Mouse (Mus musculus) inflammation-experienced regulatory T-cells (primary cell): ENCODE data around the gene Eif2ak4. TPM values are rescaled to one million over a fixed set of nuclear protein-coding genes. Genes with fewer than 3 reads are reported as not detected.

Experiments used
- polyA plus RNA-seq, 2 experiments: library from polyadenylated mRNA; unstranded; fragments of 100-300 nt; shearing (Covaris generic); gene quantifications; one replicate each; pipeline ENCODE4 v1.2.1; 2017

Eif2ak4 gene
- 10 to 100 TPM in 1 of 2 experiments, 1 to 10 TPM in 1; 8.4 to 10.7 TPM for polyA plus RNA-seq

DNA sequence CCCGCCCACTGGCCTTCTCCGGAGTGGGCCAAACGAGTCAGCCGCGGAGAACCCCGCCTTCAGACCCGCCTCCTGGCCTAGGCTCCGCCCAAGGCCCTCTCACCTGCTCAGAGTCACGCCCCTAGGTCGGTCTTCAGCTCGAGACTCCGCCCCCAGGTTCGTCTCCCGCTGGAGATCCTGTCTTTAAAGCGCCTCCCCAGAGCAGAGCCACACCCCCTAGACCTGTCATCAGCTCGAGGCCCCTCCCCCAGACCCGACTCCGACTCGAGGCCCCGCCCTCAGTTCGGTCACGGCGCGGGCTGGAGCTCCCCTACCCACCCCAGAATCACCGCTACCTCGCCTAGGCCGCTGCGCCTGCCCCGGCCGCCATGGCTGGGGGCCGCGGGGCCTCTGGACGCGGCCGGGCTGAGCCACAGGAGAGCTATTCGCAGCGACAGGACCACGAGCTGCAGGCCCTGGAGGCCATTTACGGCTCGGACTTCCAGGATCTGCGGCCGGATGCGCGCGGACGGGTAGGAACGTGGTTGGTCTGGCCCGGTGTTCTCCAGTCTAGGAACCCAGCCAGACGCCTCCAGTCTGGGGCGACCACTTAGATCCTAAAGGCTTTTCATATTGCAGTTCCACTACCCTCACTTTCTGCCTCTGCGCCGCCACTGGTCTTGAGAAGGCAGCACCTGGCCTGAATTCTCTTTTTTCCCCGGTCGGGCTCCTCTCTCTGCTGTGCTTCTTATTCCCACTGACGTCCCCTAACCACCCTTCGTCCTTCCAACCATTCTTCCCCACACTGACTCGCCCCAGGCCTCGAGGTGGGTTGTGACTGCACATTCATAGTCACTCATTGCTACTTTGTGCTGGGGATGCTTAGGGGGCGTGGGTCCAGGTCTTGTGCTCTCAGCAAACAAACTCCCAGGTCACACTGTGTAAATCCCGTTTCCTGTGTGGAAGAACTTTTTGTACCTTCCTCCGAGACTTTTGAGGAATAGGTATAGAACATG, at the start of gene Eif2ak4:
TSS of gene Eif2ak4 (plus strand) at position 278 of the 995 bp plus-strand sequence.

DNA sequence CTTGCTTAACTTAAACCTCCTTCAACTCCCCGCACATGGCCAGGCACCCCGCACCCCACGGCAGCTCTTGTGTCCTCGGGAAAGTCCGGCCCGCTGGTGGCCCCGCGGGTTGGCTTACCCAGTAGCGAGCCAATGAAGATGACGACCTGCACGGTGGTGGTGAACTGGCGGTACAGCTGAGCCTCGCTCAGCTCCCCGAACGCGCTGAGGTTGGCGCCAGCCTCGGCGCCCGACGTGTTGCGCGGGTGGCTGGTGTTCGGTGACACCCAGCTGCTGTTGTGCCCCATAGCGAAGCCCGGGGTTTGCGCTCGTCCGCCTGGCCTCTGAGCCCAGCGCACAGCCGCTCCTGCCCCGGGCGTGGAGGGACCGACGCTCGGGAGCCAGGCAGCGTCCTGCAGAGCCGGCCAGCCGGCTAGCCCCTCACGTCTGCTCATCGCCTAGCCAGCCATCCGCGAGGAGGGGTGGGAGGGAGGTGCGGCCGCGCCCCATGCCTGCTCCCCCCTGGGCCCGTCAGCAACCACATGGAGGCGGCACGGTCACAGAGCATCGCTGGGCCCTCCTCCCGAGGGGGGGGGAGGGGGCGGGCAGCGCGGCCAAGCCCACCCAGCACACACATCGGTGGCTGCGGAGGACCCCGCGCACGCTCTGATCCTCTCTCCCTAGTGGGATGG, 15.4 kb upstream of the Eif2ak4 start, which contains the start of gene Gpr176:
TSS of gene Gpr176 (minus strand) at position 519 of the 671 bp plus-strand sequence.

GRCm38 (mm10) chr2:118479550-118479909, 91.1 kb downstream of the Eif2ak4 start, which contains the start of gene Srp14:
Gene Srp14, minus strand, starts transcription at chr2:118479711.

Other genes starting within 250 kb of the Eif2ak4 start
- not detected for gene Fsip1, start 131.7 kb upstream of the Eif2ak4 start, polyA plus RNA-seq
- 1 to 10 TPM in 1 of 2 experiments, under 1 TPM in 1; 0.10 to 1.4 TPM for gene Gpr176, start 15.2 kb upstream of the Eif2ak4 start, polyA plus RNA-seq
- 100 to 1,000 TPM; 288 to 313 TPM for gene Srp14, start 91.1 kb downstream of the Eif2ak4 start, polyA plus RNA-seq
- gene Bmf, start 161.1 kb downstream of the Eif2ak4 start, polyA plus RNA-seq = 1 to 10 TPM; 2.3 to 4.3 TPM
- 1 to 10 TPM; 1.6 to 2.4 TPM for gene Bub1b, start 209.6 kb downstream of the Eif2ak4 start, polyA plus RNA-seq